Mouse (Mus musculus) kidney, postnatal 14 days (tissue): ENCODE measurements around the gene Gm42688.

ENCODE experiments used
- DNase-seq: peaks from one replicate; pipeline ENCODE4 v3.0.0; 2022; ENCODE audit warnings: mixed read lengths

Gene Gm42688

DNA sequence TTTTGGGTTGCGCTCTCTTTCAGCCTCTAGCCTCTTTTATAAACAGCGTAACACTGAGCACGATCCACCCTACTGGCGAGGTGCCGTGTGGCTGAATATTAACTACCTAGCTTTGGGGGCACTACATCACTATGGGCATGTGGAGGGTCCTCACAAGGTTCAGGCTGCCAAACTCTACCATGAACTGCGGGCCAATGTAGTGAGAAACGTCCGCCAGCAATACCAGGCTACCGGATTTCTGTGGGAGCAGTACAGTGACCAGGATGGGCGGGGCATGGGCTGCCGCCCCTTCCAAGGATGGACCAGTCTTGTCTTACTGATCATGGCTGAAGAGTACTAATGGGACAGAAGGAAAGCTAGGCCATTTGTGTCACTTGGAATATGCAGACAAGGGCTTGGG, 17.0 kb downstream of the Gm42688 start:
- DNase-seq, result no peak

DNA sequence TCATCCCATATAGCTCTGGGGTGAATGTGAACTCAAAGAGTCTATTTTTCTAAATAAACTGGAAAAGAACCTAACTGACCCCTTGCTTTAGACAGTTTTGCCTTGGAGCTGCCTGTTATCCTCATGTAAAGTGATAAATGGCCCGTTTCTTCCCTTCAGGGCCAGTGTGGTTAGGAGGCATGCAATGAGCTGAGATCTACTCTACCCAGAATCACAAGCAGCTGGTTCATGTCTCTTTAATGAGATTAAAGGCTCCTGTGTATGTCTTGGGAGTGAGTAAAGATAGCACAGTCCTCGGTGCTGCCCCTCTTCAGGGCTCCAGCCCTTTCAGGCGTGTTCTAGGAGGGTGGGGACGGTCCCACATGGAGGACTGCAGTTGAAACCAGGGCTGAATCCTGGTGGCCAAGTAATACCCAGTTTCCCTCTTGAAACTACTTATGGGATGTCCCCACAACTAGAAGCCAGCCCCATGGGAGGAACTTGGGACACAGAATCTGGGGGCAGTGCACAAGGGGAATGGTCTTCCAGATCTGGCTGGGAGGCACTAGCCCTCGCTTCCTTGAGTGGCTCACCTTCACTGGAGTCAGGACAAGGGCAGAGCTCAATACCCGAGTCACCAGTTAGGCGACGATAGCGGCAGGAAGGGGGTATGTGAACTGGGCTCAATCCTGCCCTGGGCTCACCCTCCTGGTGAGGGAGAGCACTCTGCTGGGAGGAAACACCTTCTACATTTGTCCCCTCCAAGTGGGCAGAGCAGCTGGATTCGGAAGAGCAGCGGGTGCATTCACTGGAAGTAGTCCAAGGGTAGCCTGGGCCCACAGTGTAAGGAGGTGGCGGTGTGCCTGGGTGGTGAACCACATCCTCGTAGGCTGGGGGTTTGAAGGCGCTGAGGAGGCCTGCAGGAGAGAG, 17.7 kb downstream of the Gm42688 start:
- DNase-seq, result no peak

DNA sequence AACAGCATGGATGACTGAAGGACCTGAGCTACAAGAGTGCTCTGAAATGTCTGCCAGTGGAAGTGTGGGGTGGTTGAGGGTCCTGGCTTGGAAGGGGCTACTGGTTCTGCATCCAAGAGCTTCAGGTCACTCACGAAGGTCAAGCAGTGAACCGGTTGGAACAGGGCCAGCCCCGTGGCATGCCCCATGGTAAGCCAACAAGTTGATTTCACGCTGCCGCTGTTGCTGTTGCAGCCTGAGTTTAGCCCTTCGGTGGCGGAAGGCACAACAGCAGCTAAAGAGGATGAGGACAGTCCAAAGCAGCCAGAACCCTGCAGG, 18.3 kb downstream of the Gm42688 start:
- peak; percentile 47 for DNase-seq

DNA sequence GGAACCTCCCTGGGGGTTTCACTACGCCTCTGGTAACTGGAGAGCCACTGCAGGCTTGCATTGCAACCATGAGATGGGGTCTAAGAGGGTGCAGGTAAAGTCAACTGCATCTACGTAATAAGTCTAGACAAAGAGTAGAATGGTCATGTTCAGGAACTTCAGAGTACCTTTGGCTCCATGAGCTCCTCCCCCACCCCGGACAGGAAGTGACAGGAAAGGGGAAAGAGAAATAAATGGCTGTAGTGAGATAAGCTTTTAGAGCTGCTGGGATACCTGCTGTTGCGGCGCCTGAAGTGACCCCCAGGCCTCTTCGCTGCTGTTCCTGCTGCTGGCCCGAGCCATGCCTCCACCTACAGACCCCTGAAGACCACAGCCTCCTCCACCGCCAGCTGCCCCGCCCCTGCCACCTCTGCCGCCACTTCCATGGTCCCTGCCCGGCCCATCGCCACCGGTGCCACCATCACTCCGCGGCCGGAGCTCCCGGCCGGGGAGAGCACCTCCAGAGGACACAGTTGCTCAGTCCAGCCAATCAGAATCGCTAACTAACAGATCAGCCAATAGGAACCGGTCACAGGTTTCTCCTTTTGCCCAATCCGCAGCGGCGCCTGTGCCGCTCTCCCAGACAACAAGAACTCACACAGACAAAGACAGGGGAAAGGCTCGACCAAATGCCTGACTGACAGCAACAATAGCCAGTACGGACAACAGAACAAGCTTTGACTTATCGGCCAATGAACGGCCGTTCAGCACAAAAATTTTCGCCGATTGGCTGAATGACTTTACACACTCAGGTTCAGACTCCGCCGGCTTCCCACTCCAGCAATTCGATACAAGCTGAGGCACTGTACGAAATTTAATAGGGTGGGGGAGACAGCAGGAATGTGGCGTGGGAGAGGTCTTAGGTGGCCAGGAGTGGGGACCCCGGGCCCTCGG, 19.8 kb downstream of the Gm42688 start, which contains the start of gene Wbp1:
Gene Wbp1, minus strand, starts transcription at position 630 of the 933 bp plus-strand sequence.
- peak; percentile 98 for DNase-seq

DNA sequence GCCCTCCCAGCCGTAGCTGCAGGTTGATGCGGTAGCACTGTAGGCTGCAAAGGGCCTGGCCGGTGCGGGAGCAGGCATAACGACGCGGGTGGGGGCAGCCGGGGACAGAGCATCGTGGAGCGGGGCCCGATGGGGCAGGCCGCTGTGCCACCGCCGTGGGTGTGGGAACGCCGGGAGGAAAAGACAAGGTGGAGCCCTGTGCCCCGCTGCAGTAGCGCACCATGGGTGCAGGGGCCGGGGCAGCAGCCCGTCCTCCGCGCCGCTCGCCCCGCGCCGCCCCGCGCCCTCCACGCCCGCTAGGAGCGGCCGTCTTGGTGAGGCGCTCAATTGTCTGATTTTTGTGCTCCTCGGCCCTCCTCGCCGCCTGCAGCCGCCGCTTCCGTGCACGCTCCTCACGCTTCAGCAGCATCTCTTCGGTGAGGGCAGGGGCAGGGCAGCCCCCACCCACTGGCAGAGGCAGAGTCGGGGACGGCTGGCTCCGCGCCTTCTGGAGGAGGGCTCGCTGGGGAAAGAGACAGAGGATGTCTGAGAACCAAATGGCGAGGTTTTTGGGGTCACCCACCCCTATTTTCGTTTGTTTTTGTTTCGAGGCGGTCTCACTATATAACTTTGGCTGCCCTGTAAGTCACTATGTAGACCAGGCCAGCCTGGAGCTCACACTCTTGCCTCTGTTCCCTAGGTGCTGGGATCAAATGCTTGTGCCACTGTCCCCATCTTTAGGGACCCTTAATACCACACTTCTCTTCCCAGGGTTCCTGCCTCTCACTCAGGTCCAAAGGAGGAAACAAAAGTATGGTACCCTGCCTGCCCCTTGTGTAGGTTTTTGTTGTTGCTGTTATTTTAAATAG, 20.7 kb downstream of the Gm42688 start:
- no peak for DNase-seq

DNA sequence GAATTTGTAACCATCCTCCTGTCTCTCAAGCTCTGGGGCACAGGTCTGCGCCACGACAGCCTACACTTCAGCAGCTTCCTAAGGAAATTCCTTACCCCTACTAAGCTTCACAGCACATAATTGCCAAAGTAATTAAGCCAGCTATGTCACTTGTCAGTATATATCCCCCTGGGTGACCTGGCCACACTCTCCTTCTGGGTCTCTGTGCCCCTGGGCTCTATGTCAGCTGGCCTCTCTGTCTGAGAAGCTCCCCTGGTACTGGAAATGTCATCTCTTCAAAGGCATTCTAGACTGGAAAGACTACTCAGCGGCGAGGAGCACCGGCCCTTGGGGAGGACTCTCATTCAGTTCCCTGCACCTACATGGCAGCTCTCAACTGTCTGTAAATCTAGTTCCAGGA, 21.5 kb downstream of the Gm42688 start:
- no peak for DNase-seq

DNA sequence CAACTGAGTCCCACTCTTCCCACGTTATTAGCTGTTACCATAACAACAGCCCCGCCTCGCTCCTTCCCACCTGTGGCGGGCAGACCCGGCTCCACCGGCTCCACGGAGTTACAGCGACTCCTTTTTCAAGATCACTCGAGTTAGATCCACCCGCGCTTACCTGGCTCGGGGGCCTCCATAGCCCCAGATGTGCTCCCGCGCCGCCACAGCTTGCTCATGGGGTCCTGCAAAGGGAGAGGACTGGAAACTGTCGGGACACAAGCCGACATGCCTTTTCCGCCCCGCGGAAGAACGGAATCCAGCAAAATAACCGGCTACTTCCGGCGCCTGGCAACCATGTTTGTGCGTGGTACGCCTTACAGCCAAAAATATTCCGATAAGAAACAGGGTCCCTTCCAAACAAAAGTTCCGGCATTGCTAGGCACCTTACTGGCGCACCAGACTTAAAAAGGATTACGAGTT, 23.5 kb downstream of the Gm42688 start:
- DNase-seq, result peak; percentile 95

DNA sequence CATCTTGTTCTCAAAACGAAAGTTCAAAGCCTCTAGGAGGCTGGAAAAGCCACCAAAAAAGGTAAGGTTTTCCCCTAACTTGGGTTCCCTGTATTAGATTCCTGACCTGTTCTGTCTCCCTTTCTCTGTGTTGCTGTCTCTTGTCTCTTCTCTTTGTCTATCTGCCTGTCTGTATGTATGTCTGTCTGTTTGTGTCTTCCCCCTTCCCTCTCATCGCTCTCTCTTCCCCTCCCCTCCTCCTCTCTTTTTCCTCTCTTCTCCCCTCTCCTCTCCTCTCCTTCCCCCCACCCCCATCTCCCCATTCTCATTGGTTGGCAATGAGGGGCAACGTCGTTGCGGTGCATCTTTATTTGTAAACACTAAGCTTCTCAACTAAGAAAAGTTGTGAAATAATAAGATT, 23.9 kb downstream of the Gm42688 start, which contains the start of gene Ino80b:
Gene Ino80b, minus strand, starts transcription at position 101 of the 400 bp plus-strand sequence.
- no peak for DNase-seq

DNA sequence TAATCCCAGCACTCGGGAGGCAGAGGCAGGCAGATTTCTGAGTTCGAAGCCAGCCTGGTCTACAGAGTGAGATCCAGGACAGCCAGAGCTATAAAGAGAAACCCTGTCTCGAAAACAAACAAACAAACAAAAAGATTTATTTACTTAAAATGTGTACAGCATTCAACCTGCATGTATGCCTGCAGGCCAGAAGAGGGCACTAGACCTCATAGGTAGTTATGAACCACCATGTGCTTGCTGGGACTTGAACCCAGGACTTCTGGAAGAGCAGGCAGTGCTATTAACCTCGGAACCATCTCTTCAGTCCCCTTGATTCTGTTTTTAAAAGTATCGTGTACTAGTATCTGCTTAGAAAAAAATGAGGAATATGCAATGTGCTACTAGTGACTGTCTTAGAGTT, 26.0 kb downstream of the Gm42688 start:
- DNase-seq, result no peak

DNA sequence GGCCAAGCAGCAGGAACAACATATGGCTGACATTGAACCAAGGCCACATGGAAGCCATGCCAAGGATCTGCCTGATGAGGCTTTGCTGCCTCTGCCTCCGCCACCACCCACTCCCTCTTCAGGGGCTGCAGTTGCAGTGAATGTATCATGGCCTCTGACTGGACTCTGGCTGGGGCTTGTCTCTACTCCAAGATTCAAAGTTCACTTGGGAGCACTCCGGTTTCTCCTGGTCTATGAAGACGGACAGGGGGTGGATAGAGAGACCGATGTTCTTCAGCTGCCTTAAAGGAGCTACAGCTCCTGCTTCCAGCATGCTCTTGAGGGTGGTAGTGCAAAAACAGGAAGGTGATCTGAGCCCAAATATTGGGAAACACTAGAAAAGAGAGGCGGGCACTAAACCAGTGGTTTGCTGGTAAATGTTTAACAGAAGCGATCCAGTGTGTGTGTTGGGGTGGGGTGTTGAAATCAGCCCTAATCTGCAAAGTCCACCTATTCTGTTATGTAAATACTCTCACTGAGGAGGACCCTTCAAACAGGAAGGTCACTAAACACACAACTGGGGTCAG, 30.1 kb downstream of the Gm42688 start:
- DNase-seq, result peak; percentile 82

DNA sequence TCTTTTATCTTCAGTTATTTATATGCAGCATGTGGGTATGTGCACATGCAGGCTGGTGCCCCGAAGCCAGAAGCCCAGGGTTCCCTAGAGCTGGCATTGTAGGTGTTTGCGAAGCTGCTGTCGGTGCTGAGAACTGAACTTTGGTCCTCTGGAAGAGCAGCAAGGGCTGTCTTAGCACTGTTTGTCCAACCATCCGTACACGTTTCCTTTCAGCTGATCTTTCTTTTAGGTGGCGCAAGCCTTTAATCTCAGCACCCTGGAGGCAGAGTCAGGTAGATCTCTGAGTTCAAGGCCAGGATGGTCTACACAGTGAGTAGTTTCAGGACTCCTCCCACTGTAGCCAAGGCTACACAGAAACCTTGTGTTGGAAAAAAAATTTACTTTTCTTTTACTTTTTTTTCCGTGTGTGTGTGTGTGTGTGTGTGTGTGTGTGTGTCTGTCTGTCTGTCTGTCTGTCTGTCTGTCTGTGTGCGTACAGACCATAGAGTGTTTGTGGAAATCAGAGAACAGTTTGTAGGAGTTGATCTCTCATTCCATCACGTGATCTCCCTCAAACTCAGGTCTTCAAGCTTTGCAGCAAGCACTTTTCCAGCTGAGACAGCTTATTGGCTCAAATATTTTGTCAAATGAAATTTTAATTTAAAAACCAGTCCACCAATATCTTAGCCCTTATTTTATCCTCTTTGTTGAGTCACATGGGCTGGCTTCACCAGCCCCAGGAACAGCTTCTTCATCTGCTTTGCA, 30.9 kb downstream of the Gm42688 start:
- no peak for DNase-seq

DNA sequence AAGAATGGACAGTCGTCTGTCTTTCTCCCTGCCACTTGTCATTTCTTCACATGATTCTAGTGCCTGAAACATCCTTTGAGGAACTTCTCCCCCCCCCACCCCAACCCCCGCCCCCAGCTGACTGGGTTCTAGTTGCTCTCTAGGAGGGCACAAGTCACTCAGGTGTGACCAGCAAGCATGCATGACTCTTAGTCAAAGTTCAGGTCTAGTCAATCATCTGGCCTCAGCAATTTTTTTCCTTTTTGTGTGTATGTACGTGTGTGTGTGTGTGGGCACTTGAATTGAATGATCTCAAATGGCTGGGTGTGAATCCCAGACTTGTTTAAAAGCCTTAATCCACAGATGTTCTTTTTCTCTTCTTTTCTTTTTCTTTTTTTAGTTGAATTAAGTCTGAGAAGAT, 32.8 kb downstream of the Gm42688 start:
- no peak for DNase-seq

DNA sequence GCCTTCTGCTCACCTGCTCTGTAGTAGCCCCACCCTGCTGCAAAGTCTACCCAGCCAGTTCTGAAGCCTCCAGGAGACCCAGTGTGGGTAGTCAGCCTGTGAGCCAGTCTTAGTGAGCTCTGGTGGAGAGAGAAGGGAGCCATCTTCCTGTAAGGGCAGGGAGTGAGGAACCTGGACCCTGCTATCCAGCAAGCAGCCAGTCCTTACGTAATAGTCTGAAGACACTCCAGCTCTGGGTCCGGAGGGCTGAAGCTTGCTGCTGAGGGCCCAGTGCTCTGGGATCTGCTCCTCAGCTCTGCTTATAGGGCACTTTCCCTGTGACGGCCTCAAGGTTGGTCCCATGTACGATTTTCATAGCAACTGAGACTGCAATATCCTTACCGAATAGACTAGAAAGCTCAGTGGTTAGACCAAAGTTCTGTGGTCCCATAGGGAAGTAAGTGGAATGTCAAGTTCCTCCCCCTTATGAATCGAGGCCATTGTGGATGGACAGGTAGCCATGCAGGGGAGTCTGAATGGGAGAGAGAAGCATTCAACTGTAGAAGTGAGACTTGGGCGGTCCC, 33.6 kb downstream of the Gm42688 start, which contains the start of gene Rtkn:
Gene Rtkn, plus strand, starts transcription at position 513 of the 563 bp plus-strand sequence.
- no peak for DNase-seq

DNA sequence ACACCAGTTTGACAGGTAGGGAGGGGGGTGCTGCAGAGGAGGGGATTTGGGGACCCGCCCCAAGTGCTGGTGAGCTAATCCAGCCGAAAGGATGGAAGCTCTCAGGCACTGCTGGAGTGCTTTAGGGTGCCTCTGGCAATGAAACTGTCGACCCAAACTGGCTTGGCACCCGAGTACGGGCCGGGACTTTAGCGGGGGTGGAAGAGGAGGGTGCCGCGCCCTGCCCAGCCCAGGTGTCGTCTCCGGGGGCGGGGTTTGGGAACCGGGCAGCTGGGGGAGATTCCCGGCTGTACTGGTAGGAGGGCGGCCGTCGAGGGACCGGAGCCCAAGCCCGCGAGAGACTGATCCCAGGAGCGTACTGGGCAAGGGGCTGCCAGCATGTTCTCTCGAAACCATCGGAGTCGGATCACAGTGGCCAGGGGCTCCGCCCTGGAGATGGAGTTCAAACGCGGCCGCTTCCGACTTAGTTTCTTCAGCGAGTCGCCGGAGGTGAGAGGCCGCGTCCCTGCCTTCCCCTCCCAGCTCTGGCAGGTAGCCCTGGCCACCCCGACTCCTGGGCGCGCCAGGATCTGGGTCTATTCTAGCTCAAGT, 34.2 kb downstream of the Gm42688 start:
- peak; percentile 76 for DNase-seq

DNA sequence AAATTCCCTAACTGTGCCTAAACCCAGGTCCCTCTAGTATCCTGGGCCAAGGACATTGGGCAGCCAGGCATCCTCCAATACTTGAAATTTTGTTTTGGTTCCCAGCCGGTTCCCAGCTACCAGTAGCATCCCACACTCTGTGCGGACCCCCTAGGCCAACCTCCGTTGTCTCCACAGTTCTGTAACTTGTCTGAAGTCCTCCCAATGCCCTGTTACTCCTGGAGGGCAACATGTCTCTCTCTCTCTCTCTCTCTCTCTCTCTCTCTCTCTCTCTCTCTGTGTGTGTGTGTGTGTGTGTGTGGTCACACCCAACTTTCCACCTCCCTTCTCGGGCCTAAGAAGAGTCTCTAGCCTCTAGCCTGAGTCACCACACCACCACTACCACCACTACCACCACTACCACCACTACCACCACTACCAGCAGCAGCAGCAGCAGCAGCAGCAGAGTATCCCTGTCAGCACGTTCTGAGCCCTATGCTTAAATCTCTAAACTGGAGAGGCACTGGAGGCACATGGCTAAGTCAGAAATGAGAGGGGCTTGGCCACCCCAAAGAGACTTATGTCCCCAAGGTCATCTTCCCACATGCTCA, 35.0 kb downstream of the Gm42688 start:
- DNase-seq, result no peak

DNA sequence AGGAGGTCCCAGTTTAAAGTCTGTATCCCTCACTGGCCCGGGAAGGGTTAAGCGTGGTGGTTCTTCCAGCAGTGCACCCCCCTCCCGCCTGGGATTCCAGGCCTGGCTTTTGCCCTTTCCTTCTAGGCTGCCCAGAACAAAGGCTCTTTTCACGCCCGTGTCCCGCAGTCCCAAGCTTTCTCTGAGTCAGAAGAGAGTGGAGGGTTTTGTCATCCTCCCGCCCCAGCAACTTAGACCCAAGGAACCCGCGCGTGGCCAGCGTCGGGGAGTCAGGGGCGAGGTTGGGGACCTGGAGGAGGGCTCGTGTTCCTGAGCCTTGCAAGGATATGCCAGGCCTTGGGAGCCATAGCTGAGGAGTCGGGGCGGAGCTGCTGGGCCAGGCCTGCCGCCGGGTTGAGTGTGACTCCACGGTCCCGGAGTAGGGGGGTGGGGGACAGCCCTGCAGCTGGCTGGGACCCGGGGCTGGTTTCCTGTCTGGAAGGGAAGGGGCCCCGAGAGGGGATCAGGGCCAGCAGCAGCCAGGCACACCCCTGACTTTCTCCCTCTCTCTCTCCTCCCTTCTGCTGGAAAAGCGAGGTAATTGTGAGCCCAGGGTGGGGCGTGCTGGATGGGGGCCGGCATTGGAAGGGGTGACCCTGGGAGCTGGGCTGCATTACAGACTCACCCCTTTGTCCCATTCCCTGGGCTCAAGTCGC, 35.6 kb downstream of the Gm42688 start:
- DNase-seq, result peak; percentile 82

DNA sequence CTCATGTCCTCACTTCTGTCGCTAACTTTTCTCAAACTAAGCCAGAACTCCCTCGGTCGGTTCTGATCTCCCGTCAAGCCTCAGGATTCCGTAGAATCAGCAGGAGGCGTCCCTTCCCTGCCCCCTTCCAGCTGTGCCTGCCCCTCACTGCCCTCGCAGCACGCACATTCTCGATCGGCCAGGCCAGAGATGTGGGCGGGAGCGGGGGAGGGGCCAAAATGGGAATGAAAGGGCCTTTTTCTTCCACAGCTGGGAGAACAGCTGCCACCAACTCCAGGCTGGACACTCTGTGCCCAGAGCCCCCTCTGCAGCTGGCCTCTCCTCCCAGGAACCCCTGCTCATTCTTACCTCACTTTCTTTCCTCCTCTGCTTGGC, 36.1 kb downstream of the Gm42688 start:
- DNase-seq, result peak; percentile 94

DNA sequence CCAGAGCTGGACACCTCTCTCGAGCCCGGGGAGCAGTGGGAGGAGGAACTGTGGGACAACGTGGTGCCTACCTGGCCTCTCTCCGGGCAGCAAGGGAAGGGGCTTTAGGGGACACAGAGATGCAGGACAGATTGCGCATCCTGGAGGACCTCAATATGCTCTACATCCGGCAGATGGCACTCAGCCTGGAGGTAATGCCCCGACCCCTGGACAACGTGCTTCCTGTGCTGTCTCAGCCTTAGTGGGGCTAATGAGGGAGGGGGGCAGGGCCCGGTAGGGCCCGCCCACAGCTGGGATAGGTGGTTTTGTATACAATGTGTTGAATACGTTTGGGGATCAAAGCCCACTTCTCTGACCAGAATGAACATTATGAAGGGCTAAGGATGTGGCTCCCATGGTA, 36.6 kb downstream of the Gm42688 start:
- DNase-seq, result peak; percentile 59

DNA sequence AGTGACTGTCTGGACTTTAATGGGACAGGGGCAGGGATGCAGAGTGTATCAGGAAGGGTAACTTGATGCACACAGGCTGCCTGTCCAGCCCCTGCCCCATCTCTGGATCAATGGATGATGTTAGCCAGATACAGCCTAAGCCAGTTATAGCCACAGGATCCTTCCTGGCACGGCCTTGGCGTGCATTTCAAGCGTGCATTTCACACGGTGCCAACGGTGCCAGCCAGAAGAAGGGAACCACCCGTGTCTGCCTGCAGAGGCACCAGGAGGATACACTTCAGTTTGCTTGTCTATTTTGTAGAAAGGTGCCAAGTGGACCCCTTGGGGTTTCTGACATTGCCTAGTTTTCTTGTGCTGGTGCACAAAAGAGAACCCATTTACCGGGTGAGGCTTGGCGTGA, 38.6 kb downstream of the Gm42688 start:
- DNase-seq, result no peak

DNA sequence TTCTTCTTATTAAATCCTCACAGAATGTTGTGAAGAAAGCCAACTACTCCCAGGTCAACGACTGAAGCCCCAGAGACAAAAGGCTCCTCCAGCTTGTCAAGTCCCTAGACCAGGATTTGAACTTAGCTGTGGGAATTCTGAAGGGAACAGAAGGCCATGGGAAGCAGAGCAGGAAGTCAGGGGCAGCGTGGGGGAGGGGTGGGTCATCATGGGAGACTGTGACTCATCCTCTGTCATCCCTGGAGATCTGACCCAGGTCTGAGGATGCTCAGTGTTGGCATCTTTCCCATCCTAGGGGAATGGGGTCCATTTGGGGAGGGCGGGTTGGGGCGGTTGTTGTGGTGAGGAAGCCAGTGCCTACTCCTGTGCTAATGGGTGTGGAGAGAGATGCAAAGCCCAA, 40.2 kb downstream of the Gm42688 start:
- DNase-seq, result no peak
